ENCODE assay signal across 9 mouse cellular contexts in genomic region chr2:61453490-61454281, GRCm38 (mm10).
A peak's percentile ranks its signal among the peaks of the same experiment; 100 is the strongest.
DNase-seq lines count a peak whose midpoint lies in the region; ATAC-seq and TF ChIP-seq lines count a peak whose summit lies in the region.
"Had no signal": no experiment of that assay in that cellular context is flagged by ENCODE, and none has a peak within 500 bp of the region (broad histone marks: within the 10 kb centered on the region; RNA-seq: fewer than 3 reads in every experiment).

No protein-coding gene starts in this region.

- peak overlapping the region; percentile 57 for H3K4me2 ChIP-seq in embryonic facial prominence, embryonic 14.5 days (ENCODE audit: low read depth, low read length)
- H3K4me2 ChIP-seq in heart, embryonic 13.5 days, result peak overlapping the region; percentile 71
- peak overlapping the region; percentile 60 for H3K4me2 ChIP-seq in kidney, embryonic 15.5 days
- peak overlapping the region; percentile 50 for H3K4me2 ChIP-seq in midbrain, embryonic 13.5 days (replicated peaks)

- peaks cover 3% of the 10 kb centered on the region; the same call in 1 of the 2 replicates for H3K4me1 ChIP-seq in testis, adult 2 months (ENCODE audit: control insufficient read depth, insufficient read depth, low read length)
- peaks cover 6% of the 10 kb centered on the region; the same call in 1 of the 2 replicates for H3K4me1 ChIP-seq in embryonic facial prominence, embryonic 14.5 days (ENCODE audit: control insufficient read depth, insufficient read depth, low read length)
- H3K4me1 ChIP-seq in heart, embryonic 13.5 days, result peaks cover 18% of the 10 kb centered on the region
- H3K4me1 ChIP-seq in kidney, embryonic 15.5 days, result peaks cover 5% of the 10 kb centered on the region
- H3K4me1 ChIP-seq in midbrain, embryonic 13.5 days (replicated peaks), result peaks cover 5% of the 10 kb centered on the region; the same call in 1 of the 2 replicates

- peak overlapping the region; percentile 26; the same call in 1 of the 2 replicates for H3K9ac ChIP-seq in embryonic facial prominence, embryonic 14.5 days (ENCODE audit: low read depth, low read length)
- peak overlapping the region; percentile 64 for H3K9ac ChIP-seq in heart, embryonic 13.5 days
- H3K9ac ChIP-seq in kidney, embryonic 15.5 days, result no peak overlapping the region
- 0 out of 2 replicates have a peak overlapping the region, but pooled peaks have one; percentile 25 for H3K9ac ChIP-seq in midbrain, embryonic 13.5 days (replicated peaks)

- no peak for TF ChIP-seq CTCF in testis, adult 2 months (IDR thresholded peaks at IDR 0.05; ENCODE audit: control insufficient read depth, insufficient read depth, insufficient replicate concordance, low read depth, low read length)

- H3K27ac ChIP-seq in testis, adult 2 months (ENCODE audit: control insufficient read depth, insufficient read depth, low read depth, low read length), result no peak overlapping the region
- H3K27ac ChIP-seq in embryonic facial prominence, embryonic 14.5 days (replicated peaks; ENCODE audit: low read depth, low read length), result peak overlapping the region; percentile 74
- H3K27ac ChIP-seq in heart, embryonic 13.5 days (replicated peaks), result peak overlapping the region; percentile 86
- peak overlapping the region; percentile 46 for H3K27ac ChIP-seq in kidney, embryonic 15.5 days
- peak overlapping the region; percentile 17; the same call in 1 of the 2 replicates for H3K27ac ChIP-seq in midbrain, embryonic 13.5 days
- H3K27ac ChIP-seq: macrophage had no signal

- DNase-seq in testis, postnatal 14 days (ENCODE audit: low spot score), result no peak
- peak; percentile 89 for DNase-seq in embryonic facial prominence, embryonic 14.5 days (ENCODE audit: low spot score)
- no peak for DNase-seq in urinary bladder, postnatal 36 days (ENCODE audit: low spot score in 2 of 2)
- no peak for DNase-seq in left cerebral cortex, adult 8-10 months (ENCODE audit: low spot score in 2 of 2)

- no peaks in the 10 kb centered on the region for H3K9me3 ChIP-seq in embryonic facial prominence, embryonic 14.5 days (ENCODE audit: control insufficient read depth, low read length)
- no peaks in the 10 kb centered on the region for H3K9me3 ChIP-seq in heart, embryonic 13.5 days
- no peaks in the 10 kb centered on the region for H3K9me3 ChIP-seq in kidney, embryonic 15.5 days (replicated peaks)
- H3K9me3 ChIP-seq in midbrain, embryonic 13.5 days, result no peaks in the 10 kb centered on the region

- H3K4me3 ChIP-seq in testis, adult 2 months (ENCODE audit: control insufficient read depth, low read depth, low read length), result peak overlapping the region; percentile 10; the same call in 1 of the 2 replicates
- peak overlapping the region; percentile 38 for H3K4me3 ChIP-seq in embryonic facial prominence, embryonic 14.5 days (ENCODE audit: low read depth, low read length)
- H3K4me3 ChIP-seq in heart, embryonic 13.5 days, result peak overlapping the region; percentile 54
- peak overlapping the region; percentile 42 for H3K4me3 ChIP-seq in kidney, embryonic 15.5 days (replicated peaks)
- H3K4me3 ChIP-seq in midbrain, embryonic 13.5 days (replicated peaks), result peak overlapping the region; percentile 35

- WGBS in embryonic facial prominence, embryonic 14.5 days, result 19% methylated on average over 14 of the region's 14 CpGs
- 23% methylated on average over 14 of the region's 14 CpGs for WGBS in heart, embryonic 13.5 days
- 19% methylated on average over 14 of the region's 14 CpGs for WGBS in kidney, embryonic 15.5 days
- 58% methylated on average over 14 of the region's 14 CpGs for WGBS in midbrain, embryonic 13.5 days

- no peaks in the 10 kb centered on the region for H3K27me3 ChIP-seq in testis, adult 2 months (ENCODE audit: control insufficient read depth, insufficient read depth, low read length)
- H3K27me3 ChIP-seq in embryonic facial prominence, embryonic 14.5 days (replicated peaks; ENCODE audit: control insufficient read depth, insufficient read depth, low read length), result no peaks in the 10 kb centered on the region
- H3K27me3 ChIP-seq in heart, embryonic 13.5 days (replicated peaks), result no peaks in the 10 kb centered on the region
- H3K27me3 ChIP-seq in kidney, embryonic 15.5 days, result no peaks in the 10 kb centered on the region
- peaks cover 9% of the 10 kb centered on the region; the same call in 1 of the 2 replicates for H3K27me3 ChIP-seq in midbrain, embryonic 13.5 days

- peak; percentile 84 for ATAC-seq in embryonic facial prominence, embryonic 14.5 days (ENCODE audit: low read depth)
- peak; percentile 67; the same call in 1 of the 2 replicates for ATAC-seq in heart, embryonic 13.5 days (ENCODE audit: extremely low read depth, insufficient number of reproducible peaks, low FRiP score, low TSS enrichment)
- ATAC-seq in kidney, embryonic 15.5 days (replicated peaks; ENCODE audit: low FRiP score), result peak; percentile 91
- ATAC-seq in midbrain, embryonic 13.5 days, result peak; percentile 49

- H3K36me3 ChIP-seq in testis, adult 2 months (ENCODE audit: control insufficient read depth, insufficient read depth, low read length), result no peaks in the 10 kb centered on the region
- H3K36me3 ChIP-seq in embryonic facial prominence, embryonic 14.5 days (ENCODE audit: control insufficient read depth, insufficient read depth, low read length), result no peaks in the 10 kb centered on the region
- no peaks in the 10 kb centered on the region for H3K36me3 ChIP-seq in heart, embryonic 13.5 days
- no peaks in the 10 kb centered on the region for H3K36me3 ChIP-seq in kidney, embryonic 15.5 days
- H3K36me3 ChIP-seq in midbrain, embryonic 13.5 days, result no peaks in the 10 kb centered on the region

- TF ChIP-seq POLR2A in testis, adult 2 months (IDR thresholded peaks at IDR 0.05; ENCODE audit: control insufficient read depth, low read depth, low read length), result no peak
